Comparison of ENCODE assay signal across 9 mouse cellular contexts in genomic region chr11:31796245-31796644, GRCm38 (mm10).
DNase-seq lines count a peak whose midpoint lies in the region; ATAC-seq and TF ChIP-seq lines count a peak whose summit lies in the region.
"Had no signal": no experiment of that assay in that cellular context is flagged by ENCODE, and none has a peak within 500 bp of the region (broad histone marks: within the 10 kb centered on the region; RNA-seq: fewer than 3 reads in every experiment).

No protein-coding gene starts in this region.

- ATAC-seq in kidney, embryonic 14.5 days (ENCODE audit: low FRiP score, low TSS enrichment): no peak
- ATAC-seq in Patski: peak; percentile 54
- peak; percentile 81 for ATAC-seq in liver, embryonic 13.5 days (ENCODE audit: low read depth)

- POLR2A ChIA-PET in Patski (lab: Charles Lee): no interaction called here

- peak; percentile 49 for DNase-seq in kidney, postnatal 10 days
- DNase-seq in Patski (ENCODE audit: low read depth, low spot score): peak; percentile 34
- DNase-seq in cerebellum, postnatal 25 days: peak; percentile 91
- no peak for DNase-seq in heart, embryonic 10.5 days (ENCODE audit: low spot score)
- no peak for DNase-seq in liver, embryonic 13.5 days
- DNase-seq in T-cell, adult 2 months (ENCODE audit: low spot score): no peak
- no peak for DNase-seq in right cerebral cortex, postnatal 14 days

- no peaks in the 10 kb centered on the region for H3K27me3 ChIP-seq in kidney, embryonic 14.5 days (ENCODE audit: control insufficient read depth, insufficient read depth, low read length)
- no peaks in the 10 kb centered on the region for H3K27me3 ChIP-seq in Patski
- H3K27me3 ChIP-seq in heart, embryonic 10.5 days (ENCODE audit: insufficient read depth, poor library complexity, severe bottlenecking): no peaks in the 10 kb centered on the region
- H3K27me3 ChIP-seq in liver, embryonic 13.5 days: no peaks in the 10 kb centered on the region
- H3K27me3 ChIP-seq: stomach, embryonic 15.5 days had no signal

- TF ChIP-seq CTCF in Patski (IDR thresholded peaks at IDR 0.05): no peak

- CTCF ChIA-PET in Patski (lab: Charles Lee): interaction anchor here (1.0 kb wide), 1 partner anchor 12 kb away, joined by 3 read pairs; no protein-coding TSS in a partner anchor

- no peak overlapping the region for H3K4me3 ChIP-seq in kidney, embryonic 14.5 days (ENCODE audit: low read length)
- no peak overlapping the region for H3K4me3 ChIP-seq in heart, embryonic 10.5 days
- no peak overlapping the region for H3K4me3 ChIP-seq in liver, embryonic 13.5 days (replicated peaks)
- H3K4me3 ChIP-seq: stomach, embryonic 15.5 days had no signal

- H3K9me3 ChIP-seq in kidney, embryonic 14.5 days (ENCODE audit: control insufficient read depth, low read length): no peaks in the 10 kb centered on the region
- H3K9me3 ChIP-seq in heart, embryonic 10.5 days: no peaks in the 10 kb centered on the region
- H3K9me3 ChIP-seq in liver, embryonic 13.5 days (replicated peaks): no peaks in the 10 kb centered on the region
- H3K9me3 ChIP-seq: stomach, embryonic 15.5 days had no signal

- H3K4me1 ChIP-seq in kidney, embryonic 14.5 days (ENCODE audit: control insufficient read depth, insufficient read depth, low read length): no peaks in the 10 kb centered on the region
- H3K4me1 ChIP-seq in heart, embryonic 10.5 days: peaks cover 13% of the 10 kb centered on the region
- peaks cover 42% of the 10 kb centered on the region for H3K4me1 ChIP-seq in liver, embryonic 13.5 days (replicated peaks)
- H3K4me1 ChIP-seq: stomach, embryonic 15.5 days had no signal

- H3K9ac ChIP-seq in kidney, embryonic 14.5 days (ENCODE audit: low read depth, low read length): no peak overlapping the region
- H3K9ac ChIP-seq in liver, embryonic 13.5 days: peak overlapping the region; percentile 62
- H3K9ac ChIP-seq: stomach, embryonic 15.5 days had no signal

- in situ Hi-C loops in Patski (cut with MboI; ENCODE audit: low pct_unique_long_range_greater_than_20kb): no loop called here

- no peak overlapping the region for H3K4me2 ChIP-seq in kidney, embryonic 14.5 days (replicated peaks; ENCODE audit: low read depth, low read length)
- peak overlapping the region; percentile 29; the same call in 1 of the 2 replicates for H3K4me2 ChIP-seq in liver, embryonic 13.5 days
- H3K4me2 ChIP-seq: stomach, embryonic 15.5 days had no signal

- WGBS in kidney, embryonic 14.5 days: 54% methylated on average over 6 of the region's 6 CpGs
- 50% methylated on average over 6 of the region's 6 CpGs for WGBS in heart, embryonic 10.5 days
- 37% methylated on average over 6 of the region's 6 CpGs for WGBS in liver, embryonic 13.5 days (ENCODE audit: insufficient replicate concordance)

- H3K27ac ChIP-seq in kidney, embryonic 14.5 days (ENCODE audit: low read depth, low read length): no peak overlapping the region
- H3K27ac ChIP-seq in heart, embryonic 10.5 days: peak overlapping the region; percentile 76; the same call in 1 of the 2 replicates
- H3K27ac ChIP-seq in liver, embryonic 13.5 days: peak overlapping the region; percentile 59
- H3K27ac ChIP-seq: stomach, embryonic 15.5 days had no signal

- H3K36me3 ChIP-seq in kidney, embryonic 14.5 days (ENCODE audit: control insufficient read depth, insufficient read depth, low read length): no peaks in the 10 kb centered on the region
- H3K36me3 ChIP-seq in heart, embryonic 10.5 days: no peaks in the 10 kb centered on the region
- H3K36me3 ChIP-seq in liver, embryonic 13.5 days: no peaks in the 10 kb centered on the region
- H3K36me3 ChIP-seq: stomach, embryonic 15.5 days had no signal

Comparison
In these comparisons a context has a peak if more than half of its experiments do, and no peak if none do; other contexts are left out.
1. DNase-seq: peak in kidney, postnatal 10 days (single experiment), Patski (single experiment) and cerebellum, postnatal 25 days (2 of 2); none in heart, embryonic 10.5 days (single experiment), liver, embryonic 13.5 days (single experiment), T-cell, adult 2 months (single experiment) and right cerebral cortex, postnatal 14 days (single experiment).